Mouse (Mus musculus) right cerebral cortex, adult 2 months (tissue): Measurements from ENCODE around the gene Nradd.

ENCODE experiments used
- DNase-seq, 2 experiments: peaks; one replicate each; pipeline ENCODE4 v3.0.0; 2021 to 2022; ENCODE audit warnings: low spot score in 2 of 2

Gene Nradd

GRCm38 (mm10) chr9:110624361-110625166, at the start of gene Nradd:
Gene Nradd, minus strand, starts transcription at chr9:110624452.
- DNase-seq: peak; percentile 82 to 86

GRCm38 (mm10) chr9:110673107-110673752, 49.0 kb upstream of the Nradd start:
- no peak for DNase-seq

GRCm38 (mm10) chr9:110672462-110673106, 48.3 kb upstream of the Nradd start:
- DNase-seq: peak in 1 of 2 experiments; percentile 38

- no peak for DNase-seq
Observed at GRCm38 (mm10) chr9:110669785-110670184, 45.5 kb upstream of the Nradd start.

- DNase-seq: no peak
Observed at GRCm38 (mm10) chr9:110668601-110669293, 44.5 kb upstream of the Nradd start.

GRCm38 (mm10) chr9:110667219-110667836, 43.1 kb upstream of the Nradd start:
- no peak for DNase-seq

- DNase-seq: no peak
Observed at GRCm38 (mm10) chr9:110666374-110666773, 42.1 kb upstream of the Nradd start.

- DNase-seq: no peak
Observed at GRCm38 (mm10) chr9:110665912-110666311, 41.7 kb upstream of the Nradd start.

- no peak for DNase-seq
Observed at GRCm38 (mm10) chr9:110662844-110663243, 38.6 kb upstream of the Nradd start.

- DNase-seq: no peak
Observed at GRCm38 (mm10) chr9:110660856-110661612, 36.8 kb upstream of the Nradd start.

- no peak for DNase-seq
Observed at GRCm38 (mm10) chr9:110660208-110660607, 36.0 kb upstream of the Nradd start.

GRCm38 (mm10) chr9:110659521-110659920, 35.3 kb upstream of the Nradd start:
- DNase-seq: no peak

GRCm38 (mm10) chr9:110657474-110658078, 33.3 kb upstream of the Nradd start:
- no peak for DNase-seq

GRCm38 (mm10) chr9:110656249-110657221, 32.3 kb upstream of the Nradd start, which contains the start of gene Ccdc12:
Gene Ccdc12, plus strand, starts transcription at chr9:110656503.
- peak; percentile 95 to 97 for DNase-seq

- DNase-seq: no peak
Observed at GRCm38 (mm10) chr9:110655651-110656007, 31.4 kb upstream of the Nradd start.

GRCm38 (mm10) chr9:110654726-110655650, 30.7 kb upstream of the Nradd start:
- no peak for DNase-seq

- DNase-seq: peak; percentile 68 to 75
Observed at GRCm38 (mm10) chr9:110653655-110654461, 29.6 kb upstream of the Nradd start, which contains the start of gene Nbeal2. Gene Nbeal2, minus strand, starts transcription at chr9:110654161.
